26 mouse cellular contexts compared by ENCODE assay signal in the genomic region with DNA sequence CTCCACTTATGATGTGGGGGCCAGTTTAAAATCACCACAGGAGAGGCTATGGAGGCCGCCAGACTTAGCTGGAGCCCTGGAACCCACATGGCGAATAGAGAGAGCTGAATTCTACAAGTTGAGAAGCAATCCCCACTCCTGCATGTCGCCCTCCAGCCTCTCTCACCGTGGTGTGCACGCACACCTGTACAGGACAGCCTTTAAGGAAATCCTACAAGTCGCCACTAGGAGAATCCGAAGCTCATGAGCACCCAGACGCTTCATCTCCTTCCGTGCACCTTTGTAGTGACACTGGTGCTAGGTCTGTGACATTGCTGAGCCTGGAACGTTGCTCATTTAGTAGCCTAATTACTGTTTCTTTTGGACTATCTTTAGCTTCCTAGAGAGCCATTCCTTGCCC. TPM values are rescaled to one million over a fixed set of nuclear protein-coding genes. Genes with fewer than 3 reads are reported as not detected.
DNase-seq lines count a peak whose midpoint lies in the region; ATAC-seq and TF ChIP-seq lines count a peak whose summit lies in the region.
"Had no signal": no experiment of that assay in that cellular context is flagged by ENCODE, and none has a peak within 500 bp of the region (broad histone marks: within the 10 kb centered on the region; RNA-seq: fewer than 3 reads in every experiment).

No protein-coding gene starts in this region.

- 56% methylated on average over 10 of the region's 10 CpGs for WGBS in intestine, embryonic 16.5 days
- WGBS in intestine, embryonic 15.5 days = 51% methylated on average over 10 of the region's 10 CpGs

- no peak overlapping the region for H3K4me3 ChIP-seq in intestine, embryonic 16.5 days (ENCODE audit: low read length)
- H3K4me3 ChIP-seq in intestine, embryonic 15.5 days (replicated peaks) = no peak overlapping the region
- no peak overlapping the region for H3K4me3 ChIP-seq in E14TG2a.4 (replicated peaks; ENCODE audit: low read length)
- H3K4me3 ChIP-seq: erythroblast, embryonic 14.5 days; forebrain, embryonic 15.5 days; heart, adult 2 months; hindbrain, embryonic 13.5 days; limb, embryonic 15.5 days; lung, embryonic 15.5 days; midbrain, embryonic 13.5 days had no signal

- TF ChIP-seq CTCF in E14TG2a.4 (conservative IDR thresholded peaks at IDR 0.05; ENCODE audit: low read length) = 0 out of 2 replicates have a peak, but pooled peaks have one; percentile 10

- no peak overlapping the region for H3K27ac ChIP-seq in intestine, embryonic 16.5 days (ENCODE audit: low read length)
- H3K27ac ChIP-seq in intestine, embryonic 15.5 days = no peak overlapping the region
- H3K27ac ChIP-seq: forebrain, embryonic 15.5 days; heart, adult 2 months; hindbrain, embryonic 13.5 days; limb, embryonic 15.5 days; lung, embryonic 15.5 days; midbrain, embryonic 13.5 days had no signal

- intact Hi-C loops in heart, postnatal 25 days (cut with DNase I) = no loop called here

- H3K27me3 ChIP-seq in intestine, embryonic 16.5 days (replicated peaks; ENCODE audit: control insufficient read depth, insufficient read depth, low read length) = no peaks in the 10 kb centered on the region
- no peaks in the 10 kb centered on the region for H3K27me3 ChIP-seq in intestine, embryonic 15.5 days (replicated peaks)
- H3K27me3 ChIP-seq in E14TG2a.4 (ENCODE audit: insufficient read depth, low read length) = peaks cover 6% of the 10 kb centered on the region; the same call in 1 of the 2 replicates
- H3K27me3 ChIP-seq: forebrain, embryonic 15.5 days; hindbrain, embryonic 13.5 days; limb, embryonic 15.5 days; midbrain, embryonic 13.5 days had no signal

- H3K9ac ChIP-seq in intestine, embryonic 16.5 days (ENCODE audit: low read depth, low read length) = no peak overlapping the region
- no peak overlapping the region for H3K9ac ChIP-seq in intestine, embryonic 15.5 days
- H3K9ac ChIP-seq: forebrain, embryonic 15.5 days; hindbrain, embryonic 13.5 days; limb, embryonic 15.5 days; lung, embryonic 15.5 days; midbrain, embryonic 13.5 days had no signal

- H3K9me3 ChIP-seq in intestine, embryonic 16.5 days (ENCODE audit: control insufficient read depth, low read length) = no peaks in the 10 kb centered on the region
- no peaks in the 10 kb centered on the region for H3K9me3 ChIP-seq in intestine, embryonic 15.5 days
- H3K9me3 ChIP-seq in E14TG2a.4 (ENCODE audit: low read length) = no peaks in the 10 kb centered on the region
- H3K9me3 ChIP-seq: forebrain, embryonic 15.5 days; G1E; hindbrain, embryonic 13.5 days; limb, embryonic 15.5 days; lung, embryonic 15.5 days; midbrain, embryonic 13.5 days had no signal

- H3K4me1 ChIP-seq in intestine, embryonic 16.5 days (ENCODE audit: control insufficient read depth, insufficient read depth, low read length) = peaks cover 3% of the 10 kb centered on the region; the same call in 1 of the 2 replicates
- peaks cover 3% of the 10 kb centered on the region; the same call in 1 of the 2 replicates for H3K4me1 ChIP-seq in intestine, embryonic 15.5 days (replicated peaks)
- H3K4me1 ChIP-seq in E14TG2a.4 (replicated peaks; ENCODE audit: low read depth, low read length) = peaks cover 11% of the 10 kb centered on the region
- H3K4me1 ChIP-seq: forebrain, embryonic 15.5 days; hindbrain, embryonic 13.5 days; limb, embryonic 15.5 days; lung, embryonic 15.5 days; midbrain, embryonic 13.5 days had no signal

- H3K4me2 ChIP-seq in intestine, embryonic 16.5 days (ENCODE audit: low read depth, low read length) = no peak overlapping the region
- no peak overlapping the region for H3K4me2 ChIP-seq in intestine, embryonic 15.5 days (replicated peaks)
- H3K4me2 ChIP-seq: forebrain, embryonic 15.5 days; hindbrain, embryonic 13.5 days; limb, embryonic 15.5 days; lung, embryonic 15.5 days; midbrain, embryonic 13.5 days had no signal

- ATAC-seq in intestine, embryonic 16.5 days = 0 out of 2 replicates have a peak, but pooled peaks have one; percentile 59
- ATAC-seq in intestine, embryonic 15.5 days = no peak
- ATAC-seq: forebrain, embryonic 15.5 days; midbrain, embryonic 13.5 days had no signal

- DNase-seq in heart, adult 11 months = peak; percentile 61
- DNase-seq in heart, postnatal 25 days (ENCODE audit: low spot score) = no peak
- peak; percentile 82 for DNase-seq in ZHBTc4 (ENCODE audit: low read depth, low spot score)
- no peak for DNase-seq in adrenal gland, adult (ENCODE audit: inconsistent age in 2 of 2, low spot score in 1 of 2)
- DNase-seq: adrenal gland, adult 8-10 months; cerebellum, adult 11-12 months; heart, adult 2 months; kidney, adult 18-20 months; kidney, postnatal 14 days; right cerebral cortex, postnatal 4 days; thymus, postnatal 4 days had no signal

- H3K36me3 ChIP-seq in intestine, embryonic 16.5 days (ENCODE audit: control insufficient read depth, insufficient read depth, low read length) = no peaks in the 10 kb centered on the region
- no peaks in the 10 kb centered on the region for H3K36me3 ChIP-seq in intestine, embryonic 15.5 days
- H3K36me3 ChIP-seq in E14TG2a.4 (ENCODE audit: insufficient read depth, low read length) = no peaks in the 10 kb centered on the region
- H3K36me3 ChIP-seq: forebrain, embryonic 15.5 days; G1E; hindbrain, embryonic 13.5 days; limb, embryonic 15.5 days; lung, embryonic 15.5 days; midbrain, embryonic 13.5 days had no signal

RNA-seq across cellular contexts. Expression of a gene that starts 14.3 kb away (rescaled TPM):
- total RNA-seq in heart, postnatal 25 days (2021) = not detected
- polyA plus RNA-seq in intestine, embryonic 16.5 days (2015; fragmentation: Nextera tagmentation; extraction: Ambion mirVana) = 0.13 TPM in 1 of 2 replicates, not detected in the other
- not detected in 2 replicates for polyA plus RNA-seq in intestine, embryonic 15.5 days (2015; fragmentation: Nextera tagmentation; extraction: Ambion mirVana)
- total RNA-seq: common myeloid progenitor, adult 5-6 weeks; heart, adult 2 months; layer of hippocampus, postnatal 10 days; left cerebral cortex, postnatal 25 days; neutrophil, adult 5-6 weeks had no signal
- polyA plus RNA-seq: embryonic facial prominence, embryonic 11.5 days; erythroblast, embryonic 14.5 days; forebrain, embryonic 15.5 days; G1E; hindbrain, embryonic 13.5 days; limb, embryonic 15.5 days; lung, embryonic 15.5 days; midbrain, embryonic 13.5 days had no signal

RNA-seq across cellular contexts. Expression of a gene that starts 17.9 kb away (rescaled TPM):
- total RNA-seq in heart, postnatal 25 days (2021) = 1 to 10 TPM; 2.4 to 2.8 TPM
- polyA plus RNA-seq in intestine, embryonic 16.5 days (2015; fragmentation: Nextera tagmentation; extraction: Ambion mirVana) = 45.7 and 60.3 TPM in 2 replicates
- 30.9 and 33.0 TPM in 2 replicates for polyA plus RNA-seq in intestine, embryonic 15.5 days (2015; fragmentation: Nextera tagmentation; extraction: Ambion mirVana)

Comparison
In these comparisons a context has a peak if more than half of its experiments do, and no peak if none do; other contexts are left out.
1. DNase-seq: peak in heart, adult 11 months (single experiment) and ZHBTc4 (single experiment); none in heart, postnatal 25 days (single experiment) and adrenal gland, adult (0 of 2).